Mouse (Mus musculus) cerebellum, postnatal 14 days (tissue): ENCODE results near the gene Tmem45a.
A peak's percentile ranks its signal among the peaks of the same experiment; 100 is the strongest.

ENCODE experiments used
- DNase-seq, 2 experiments: peaks; one replicate each; pipeline ENCODE4 v3.0.0; 2021; ENCODE audit warnings: mixed read lengths in 2 of 2

The Tmem45a gene

GRCm38 (mm10) chr16:56795481-56796139, 90.4 kb downstream of the Tmem45a start, which contains the start of gene Adgrg7:
Adgrg7 (minus strand) TSS chr16:56795855.
- DNase-seq = no peak

- no peak for DNase-seq
These were observed 91.4 kb downstream of the Tmem45a start for GRCm38 (mm10) chr16:56794383-56795144.

- DNase-seq = no peak
These were observed 92.2 kb downstream of the Tmem45a start for GRCm38 (mm10) chr16:56793778-56794177.

- DNase-seq = no peak
These were observed 100.0 kb downstream of the Tmem45a start for GRCm38 (mm10) chr16:56785943-56786342.

- peak; percentile 56 to 70 for DNase-seq
These were observed 114.5 kb downstream of the Tmem45a start for GRCm38 (mm10) chr16:56771163-56772105.
